Mouse (Mus musculus) naive thymus-derived CD4-positive, alpha-beta T cell, adult 2 months (primary cell): ENCODE results near the gene Cadps2.

Source experiments
- DNase-seq: peaks from one replicate; pipeline ENCODE4 v3.0.0-alpha.2; 2011; ENCODE audit warnings: low read depth

Cadps2 gene

GRCm38 (mm10) chr6:23839009-23839811 is at the start of gene Cadps2:
Cadps2 (minus strand) TSS chr6:23839421.
- no peak for DNase-seq

GRCm38 (mm10) chr6:23886418-23886817 is 47.2 kb upstream of the Cadps2 start:
- no peak for DNase-seq

- DNase-seq: no peak
Observed at GRCm38 (mm10) chr6:23876765-23877408, 37.7 kb upstream of the Cadps2 start.

GRCm38 (mm10) chr6:23876363-23876762 is 37.1 kb upstream of the Cadps2 start:
- DNase-seq: no peak

- DNase-seq: no peak
Observed at GRCm38 (mm10) chr6:23873812-23874211, 34.6 kb upstream of the Cadps2 start.

- DNase-seq: no peak
Observed at GRCm38 (mm10) chr6:23873231-23873630, 34.0 kb upstream of the Cadps2 start.

GRCm38 (mm10) chr6:23869971-23870370 is 30.8 kb upstream of the Cadps2 start:
- no peak for DNase-seq

GRCm38 (mm10) chr6:23866298-23866697 is 27.1 kb upstream of the Cadps2 start:
- no peak for DNase-seq

- DNase-seq: no peak
Observed at GRCm38 (mm10) chr6:23853464-23853863, 14.2 kb upstream of the Cadps2 start.

GRCm38 (mm10) chr6:23840001-23840400 is 780 bp upstream of the Cadps2 start:
- no peak for DNase-seq

GRCm38 (mm10) chr6:23838401-23839008 is 716 bp downstream of the Cadps2 start:
- DNase-seq: no peak

GRCm38 (mm10) chr6:23837631-23838030 is 1.6 kb downstream of the Cadps2 start:
- no peak for DNase-seq

- DNase-seq: no peak
Observed at GRCm38 (mm10) chr6:23837127-23837526, 2.1 kb downstream of the Cadps2 start.

- DNase-seq: no peak
Observed at GRCm38 (mm10) chr6:23836694-23837093, 2.5 kb downstream of the Cadps2 start.

- DNase-seq: no peak
Observed at GRCm38 (mm10) chr6:23835552-23835951, 3.7 kb downstream of the Cadps2 start.

- no peak for DNase-seq
Observed at GRCm38 (mm10) chr6:23830741-23831140, 8.5 kb downstream of the Cadps2 start.

GRCm38 (mm10) chr6:23829338-23829737 is 9.9 kb downstream of the Cadps2 start:
- no peak for DNase-seq

GRCm38 (mm10) chr6:23821819-23822218 is 17.4 kb downstream of the Cadps2 start:
- DNase-seq: no peak

- DNase-seq: no peak
Observed at GRCm38 (mm10) chr6:23810087-23810486, 29.1 kb downstream of the Cadps2 start.

- DNase-seq: no peak
Observed at GRCm38 (mm10) chr6:23809344-23809743, 29.9 kb downstream of the Cadps2 start.

- DNase-seq: no peak
Observed at GRCm38 (mm10) chr6:23805333-23805732, 33.9 kb downstream of the Cadps2 start.

- no peak for DNase-seq
Observed at GRCm38 (mm10) chr6:23791822-23792221, 47.4 kb downstream of the Cadps2 start.

GRCm38 (mm10) chr6:23777641-23778040 is 61.6 kb downstream of the Cadps2 start:
- no peak for DNase-seq
